Comparison of ENCODE assay signal across 13 mouse cellular contexts in genomic region chr15:68344652-68345051, GRCm38 (mm10).
"Had no signal": no experiment of that assay in that cellular context is flagged by ENCODE, and none has a peak within 500 bp of the region (broad histone marks: within the 10 kb centered on the region; RNA-seq: fewer than 3 reads in every experiment).

No protein-coding gene starts in this region.

- H3K4me3 ChIP-seq: limb, embryonic 15.5 days; midbrain, embryonic 13.5 days had no signal

- ATAC-seq: lung, postnatal 0 days; midbrain, embryonic 13.5 days had no signal

- DNase-seq: kidney, adult 8-10 months; kidney, postnatal 36 days; layer of hippocampus, adult 9-11 months; layer of hippocampus, postnatal 36 days; lung, adult 2 months; lung, postnatal 36 days; right cerebral cortex, adult 18-20 months; right cerebral cortex, postnatal 25 days; thymus, postnatal 36 days had no signal

- H3K27ac ChIP-seq: kidney, postnatal 0 days; limb, embryonic 15.5 days; midbrain, embryonic 13.5 days had no signal
